Mouse (Mus musculus): ENCODE measurements at regions not wholly inside any gene's neighbourhood (a gene's known extent, or its start where the extent isn't known, plus 50 kb on each side); places are given as distances from the start of the nearest gene placed in this dataset.

- DNase-seq, result peak in 1 of 2 experiments; percentile 11
Observed at GRCm38 (mm10) chr11:45670156-45670830, 181.6 kb upstream of the Clint1 start.

- DNase-seq, result peak; percentile 82 to 85
Observed at GRCm38 (mm10) chr11:45678666-45679292, 173.1 kb upstream of the Clint1 start.

GRCm38 (mm10) chr11:45679293-45679673 lies 172.6 kb upstream of the Clint1 start:
- DNase-seq, result no peak

GRCm38 (mm10) chr11:45685571-45685970 lies 166.3 kb upstream of the Clint1 start:
- DNase-seq, result no peak

- DNase-seq, result no peak
Observed at GRCm38 (mm10) chr11:45693206-45693605, 158.6 kb upstream of the Clint1 start.

GRCm38 (mm10) chr11:45701506-45701905 lies 150.3 kb upstream of the Clint1 start:
- DNase-seq, result no peak

- DNase-seq, result no peak
Observed at GRCm38 (mm10) chr11:45702916-45703315, 148.9 kb upstream of the Clint1 start.

- no peak for DNase-seq
Observed at GRCm38 (mm10) chr11:45704411-45704810, 147.4 kb upstream of the Clint1 start.

- no peak for DNase-seq
Observed at GRCm38 (mm10) chr11:45718630-45719029, 133.2 kb upstream of the Clint1 start.

GRCm38 (mm10) chr11:45719821-45720220 lies 132.0 kb upstream of the Clint1 start:
- no peak for DNase-seq

- peak; percentile 42 to 48 for DNase-seq
Observed at GRCm38 (mm10) chr11:45736561-45736960, 115.3 kb upstream of the Clint1 start.

GRCm38 (mm10) chr11:45738331-45738730 lies 113.5 kb upstream of the Clint1 start:
- no peak for DNase-seq

- DNase-seq, result no peak
Observed at GRCm38 (mm10) chr11:45745941-45746340, 105.9 kb upstream of the Clint1 start.

- no peak for DNase-seq
Observed at GRCm38 (mm10) chr11:45750249-45750648, 101.6 kb upstream of the Clint1 start.

- peak; percentile 71 to 72 for DNase-seq
Observed at GRCm38 (mm10) chr11:45752237-45752636, 99.6 kb upstream of the Clint1 start.

GRCm38 (mm10) chr11:45752791-45753190 lies 99.1 kb upstream of the Clint1 start:
- no peak for DNase-seq

- peak; percentile 83 to 88 for DNase-seq
Observed at GRCm38 (mm10) chr11:45767081-45767480, 84.8 kb upstream of the Clint1 start.

- no peak for DNase-seq
Observed at GRCm38 (mm10) chr11:45782435-45782834, 69.4 kb upstream of the Clint1 start.

GRCm38 (mm10) chr11:45785806-45786205 lies 66.0 kb upstream of the Clint1 start:
- DNase-seq, result no peak

GRCm38 (mm10) chr11:45787408-45787807 lies 64.4 kb upstream of the Clint1 start:
- no peak for DNase-seq

- no peak for DNase-seq
Observed at GRCm38 (mm10) chr11:45789886-45790285, 62.0 kb upstream of the Clint1 start.

- DNase-seq, result no peak
Observed at GRCm38 (mm10) chr11:45790504-45790903, 61.3 kb upstream of the Clint1 start.

- no peak for DNase-seq
Observed at GRCm38 (mm10) chr11:45791696-45792095, 60.2 kb upstream of the Clint1 start.

- no peak for DNase-seq
Observed at GRCm38 (mm10) chr11:45794361-45794981, 57.4 kb upstream of the Clint1 start.

Measured in cerebellum, postnatal 10 days (tissue).